Mouse (Mus musculus): Measurements from ENCODE around the gene Dync1i1.

The Dync1i1 gene

DNA sequence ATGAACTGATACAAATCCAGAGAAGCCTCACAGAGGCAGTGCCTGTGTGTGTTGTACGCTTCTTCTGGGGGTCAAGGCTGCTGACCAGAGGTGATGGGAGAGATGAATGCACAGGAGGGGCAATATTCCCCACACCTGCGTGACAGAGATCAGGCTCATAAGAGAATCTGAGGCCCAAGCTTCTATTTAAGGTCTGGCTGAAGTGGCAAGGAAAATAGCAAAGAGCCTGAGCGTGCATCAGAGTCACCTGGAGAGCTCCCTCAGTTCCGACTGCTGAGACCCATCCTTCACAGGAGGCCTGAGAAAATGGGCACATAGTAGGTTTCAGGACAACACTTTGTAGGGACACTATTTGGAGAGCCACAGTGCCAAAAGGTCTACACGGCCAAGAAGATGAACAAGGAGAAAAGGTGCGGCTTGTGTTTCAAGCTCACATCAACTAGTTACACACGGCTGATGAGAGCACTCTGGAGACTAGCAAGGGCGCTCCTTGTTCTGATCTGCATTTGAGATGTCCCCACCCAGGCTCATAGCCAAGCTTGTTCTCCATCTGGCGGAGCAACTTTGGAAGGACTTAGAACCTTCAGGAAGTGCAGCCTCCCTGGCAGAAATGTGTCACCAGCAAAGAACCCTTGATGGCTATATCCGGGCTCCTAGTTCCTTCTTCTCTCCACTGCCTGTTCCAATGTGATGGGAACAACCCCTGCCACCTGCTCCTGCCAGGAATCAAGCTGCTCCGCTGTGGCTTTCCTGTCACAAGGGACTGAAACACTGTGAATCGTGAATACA, 128.8 kb downstream of the Dync1i1 start:
- DNase-seq (ENCODE audit: extremely low spot score, low spot score): no peak

DNA sequence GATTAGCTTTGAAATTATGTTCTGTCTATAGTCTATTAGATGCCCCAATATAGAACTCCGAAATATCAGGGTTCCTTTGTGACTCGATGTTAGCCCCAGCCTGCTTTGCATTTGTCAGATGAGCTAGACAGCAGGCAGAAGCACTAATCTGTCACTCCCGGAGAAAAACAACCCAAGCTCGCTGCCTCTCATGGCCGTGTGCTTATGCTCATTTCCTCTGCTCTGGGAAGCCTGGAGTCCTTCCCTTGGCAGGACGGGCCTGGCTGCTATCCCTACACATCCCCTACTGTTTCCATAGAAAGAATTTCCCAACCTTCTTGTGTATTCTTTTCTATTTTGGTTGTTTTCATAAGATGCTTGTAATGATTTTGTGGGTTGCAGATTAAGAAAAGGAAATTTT, 130.1 kb downstream of the Dync1i1 start:
- DNase-seq (ENCODE audit: extremely low spot score, low spot score): no peak

GRCm38 (mm10) chr6:5858371-5858770, 132.9 kb downstream of the Dync1i1 start:
- peak; percentile 66 for DNase-seq (ENCODE audit: extremely low spot score, low spot score)

GRCm38 (mm10) chr6:5858901-5859598, 133.6 kb downstream of the Dync1i1 start:
- DNase-seq (ENCODE audit: extremely low spot score, low spot score): peak; percentile 38

- DNase-seq (ENCODE audit: extremely low spot score, low spot score): peak; percentile 19
Measured at GRCm38 (mm10) chr6:5859630-5860029, 134.2 kb downstream of the Dync1i1 start.

GRCm38 (mm10) chr6:5866091-5866490, 140.7 kb downstream of the Dync1i1 start:
- DNase-seq (ENCODE audit: extremely low spot score, low spot score): no peak

DNA sequence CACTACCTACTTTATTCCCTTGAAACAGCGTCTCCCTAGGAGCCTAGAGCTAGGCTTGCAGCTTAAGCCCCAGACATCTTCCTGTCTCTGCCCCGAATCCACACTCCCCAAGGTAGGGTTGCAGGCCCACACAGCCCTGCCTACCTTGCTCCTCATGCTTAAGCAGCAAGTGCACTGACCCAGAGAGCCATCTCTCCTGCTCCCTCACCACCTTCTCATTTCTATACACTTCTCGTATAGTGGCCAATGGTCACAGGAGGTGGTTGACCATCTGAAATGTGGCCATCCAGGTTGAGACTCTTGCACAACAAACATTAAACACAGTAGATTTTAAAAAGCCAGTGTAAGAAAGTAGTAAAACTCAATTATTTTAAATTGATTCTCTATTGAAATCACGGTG, 141.8 kb downstream of the Dync1i1 start:
- DNase-seq (ENCODE audit: extremely low spot score, low spot score): peak; percentile 2

- no peak for DNase-seq (ENCODE audit: extremely low spot score, low spot score)
Measured at GRCm38 (mm10) chr6:5871060-5871459, 145.6 kb downstream of the Dync1i1 start.

DNA sequence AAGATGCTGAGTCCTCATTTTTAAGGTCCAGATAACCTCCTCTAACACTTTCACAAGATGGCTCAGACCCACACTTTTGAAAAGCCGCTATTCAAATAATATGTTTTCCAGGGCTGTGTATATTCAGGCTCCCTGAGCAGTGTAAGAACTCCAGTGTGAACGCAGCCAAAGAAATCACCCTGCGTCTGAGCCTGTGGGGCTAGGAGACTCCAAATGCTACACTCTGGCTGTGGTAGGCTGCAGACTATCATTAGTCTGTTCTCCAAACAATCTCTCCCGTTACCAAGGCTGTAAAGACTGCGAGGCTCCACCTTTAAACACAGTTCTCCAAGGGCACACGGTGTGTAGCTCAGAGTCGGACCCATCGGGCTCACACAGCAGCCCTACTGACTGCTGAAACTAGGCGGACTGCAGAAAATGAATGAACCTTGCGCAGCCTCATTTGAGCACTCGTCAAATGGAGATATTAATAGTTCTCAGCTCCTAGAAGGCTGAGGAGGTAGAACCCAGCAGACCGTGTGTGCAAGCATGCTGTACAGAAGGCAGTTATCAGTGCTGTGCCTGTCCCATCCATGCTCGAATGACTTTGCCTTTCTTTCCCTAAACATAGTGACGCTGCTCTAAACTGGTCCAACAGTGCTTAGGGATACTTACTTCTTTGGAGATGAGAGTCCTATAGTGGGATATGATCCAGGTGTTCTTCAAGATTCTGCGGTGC, 146.3 kb downstream of the Dync1i1 start:
- no peak for DNase-seq (ENCODE audit: extremely low spot score, low spot score)

- no peak for DNase-seq (ENCODE audit: extremely low spot score, low spot score)
Measured at GRCm38 (mm10) chr6:5889341-5889740, 163.9 kb downstream of the Dync1i1 start.

DNA sequence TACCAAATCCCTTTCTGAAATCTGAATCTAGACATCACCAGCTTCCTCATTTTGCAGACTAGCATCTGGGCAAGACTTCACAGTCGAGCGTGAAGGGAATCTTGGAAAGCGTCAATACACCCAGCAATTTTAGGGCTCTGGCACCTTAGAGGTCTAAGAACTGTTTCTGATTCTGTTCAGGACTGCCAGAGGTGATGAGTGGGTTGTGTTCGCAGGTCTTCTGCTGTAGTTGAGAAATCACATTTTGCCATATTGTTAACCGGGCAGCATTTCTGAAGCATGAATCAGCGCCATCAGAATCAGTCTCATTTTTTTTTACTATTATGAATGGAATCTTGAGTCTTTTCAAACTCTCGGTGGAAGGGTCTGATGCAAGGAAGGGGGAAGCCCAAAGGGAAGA, 185.9 kb downstream of the Dync1i1 start:
- DNase-seq (ENCODE audit: extremely low spot score, low spot score): no peak

DNA sequence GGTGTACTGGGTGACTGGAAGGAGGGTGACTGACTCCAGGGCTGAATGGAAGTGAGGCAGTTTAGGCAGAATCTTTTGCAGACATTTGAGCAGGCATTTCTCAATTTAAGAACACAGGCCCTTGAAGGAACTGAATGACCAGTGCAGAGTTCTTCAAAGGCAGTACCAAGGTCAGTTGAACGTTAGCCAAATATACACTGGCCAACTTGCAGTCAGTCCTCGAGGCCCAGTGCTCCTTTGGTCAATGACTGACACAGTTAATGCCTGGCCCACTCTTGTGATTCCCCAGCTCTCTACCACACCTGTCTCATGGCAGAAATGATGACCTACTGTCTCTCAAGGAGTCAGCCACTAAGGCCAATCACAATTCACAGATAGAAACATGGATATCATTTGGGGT, 189.6 kb downstream of the Dync1i1 start:
- DNase-seq (ENCODE audit: extremely low spot score, low spot score): no peak

DNA sequence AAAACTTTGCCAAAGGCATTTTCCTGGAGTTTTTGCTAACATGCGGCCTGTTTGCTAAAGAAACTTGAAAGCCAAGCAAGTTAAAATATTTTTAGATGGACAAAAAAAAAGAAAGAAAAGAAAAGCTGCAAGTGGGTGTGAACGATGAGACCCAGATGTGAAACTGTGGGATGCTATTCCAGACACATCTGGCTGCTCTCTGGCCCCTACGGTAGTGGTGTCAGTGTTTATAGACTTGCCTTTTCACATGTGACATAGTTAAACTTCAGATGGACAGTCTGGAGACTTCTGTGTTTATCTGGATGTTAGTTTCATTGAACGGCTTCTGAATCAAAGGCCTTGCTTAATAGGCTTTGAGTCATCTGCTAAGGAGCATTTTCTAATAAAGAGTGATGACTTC, 195.2 kb downstream of the Dync1i1 start:
- no peak for DNase-seq (ENCODE audit: extremely low spot score, low spot score)

GRCm38 (mm10) chr6:5922676-5923075, 197.2 kb downstream of the Dync1i1 start:
- DNase-seq (ENCODE audit: extremely low spot score, low spot score): no peak

GRCm38 (mm10) chr6:5923148-5923547, 197.7 kb downstream of the Dync1i1 start:
- no peak for DNase-seq (ENCODE audit: extremely low spot score, low spot score)

GRCm38 (mm10) chr6:5930140-5930539, 204.7 kb downstream of the Dync1i1 start:
- no peak for DNase-seq (ENCODE audit: extremely low spot score, low spot score)

- no peak for DNase-seq (ENCODE audit: extremely low spot score, low spot score)
Measured at GRCm38 (mm10) chr6:5935587-5936353, 210.3 kb downstream of the Dync1i1 start.

DNA sequence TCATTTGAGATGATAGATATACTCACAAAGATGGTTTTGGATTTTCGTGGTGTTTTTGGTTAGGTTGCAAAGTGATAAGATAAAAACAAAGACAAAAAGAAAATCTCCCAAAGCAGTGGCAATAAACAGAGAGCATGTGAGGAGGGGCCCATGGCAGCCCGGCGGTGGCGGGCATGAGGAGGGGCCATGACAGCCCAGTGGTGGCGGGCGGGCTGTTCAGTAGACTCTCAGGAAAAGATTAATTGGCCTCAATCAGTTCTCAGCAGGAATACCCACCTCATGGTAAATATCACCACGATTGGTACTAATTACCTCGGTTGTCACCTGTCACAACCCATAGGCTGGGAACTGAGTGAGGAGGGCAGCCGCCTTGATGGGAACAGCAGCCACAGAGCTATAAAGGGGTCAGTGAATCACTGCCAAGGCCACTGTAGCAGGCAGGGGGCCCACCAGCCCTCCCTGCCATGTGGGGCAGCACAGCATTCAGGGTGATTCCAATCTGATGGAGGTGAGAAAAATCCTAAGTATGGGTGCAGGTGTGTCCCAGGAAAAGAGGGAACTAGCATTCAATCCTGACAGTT, 224.5 kb downstream of the Dync1i1 start:
- no peak for DNase-seq (ENCODE audit: extremely low spot score, low spot score)

- peak; percentile 37 for DNase-seq (ENCODE audit: extremely low spot score, low spot score)
Measured at GRCm38 (mm10) chr6:5956316-5956913, 231.0 kb downstream of the Dync1i1 start.

GRCm38 (mm10) chr6:5960728-5961127, 235.3 kb downstream of the Dync1i1 start:
- no peak for DNase-seq (ENCODE audit: extremely low spot score, low spot score)

DNA sequence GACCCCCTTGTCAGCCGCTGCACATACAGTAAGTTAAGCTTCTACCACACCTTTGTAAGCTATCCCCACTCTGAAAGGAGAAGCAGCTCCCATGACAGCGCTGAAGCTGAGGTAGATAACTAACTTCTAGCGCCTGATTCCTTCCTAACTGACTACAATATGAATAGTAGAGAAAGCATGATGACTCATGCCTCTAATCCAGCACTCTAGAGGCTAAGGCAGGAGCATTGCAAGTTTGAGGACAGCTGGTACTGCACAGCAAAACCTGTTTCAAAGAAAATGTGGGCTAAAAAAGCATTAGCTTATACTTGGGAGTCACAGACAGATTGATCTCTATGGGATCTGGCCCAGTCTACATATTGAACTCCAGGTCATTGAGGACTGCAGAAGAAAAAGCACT, 236.5 kb downstream of the Dync1i1 start:
- DNase-seq (ENCODE audit: extremely low spot score, low spot score): no peak
